Mouse (Mus musculus) retina, embryonic 14.5 days (tissue): ENCODE data around the gene Pgpep1.

Source experiments
- DNase-seq: peaks from one replicate; pipeline ENCODE4 v3.0.0-alpha.2; 2015; ENCODE audit warnings: low spot score

Gene Pgpep1

GRCm38 (mm10) chr8:70660273-70660725 lies at the start of gene Pgpep1:
TSS of gene Pgpep1 (minus strand) at chr8:70660388.
- peak; percentile 57 for DNase-seq

GRCm38 (mm10) chr8:70709794-70710193 lies 49.6 kb upstream of the Pgpep1 start:
- no peak for DNase-seq

GRCm38 (mm10) chr8:70708281-70708680 lies 48.1 kb upstream of the Pgpep1 start:
- no peak for DNase-seq

- no peak for DNase-seq
These were observed 43.1 kb upstream of the Pgpep1 start, which contains the start of gene Iqcn for GRCm38 (mm10) chr8:70703287-70703686. TSS of gene Iqcn (plus strand) at chr8:70703457.

- DNase-seq: no peak
These were observed 42.6 kb upstream of the Pgpep1 start for GRCm38 (mm10) chr8:70702842-70703182.

- no peak for DNase-seq
These were observed 42.0 kb upstream of the Pgpep1 start for GRCm38 (mm10) chr8:70701982-70702841.

- DNase-seq: peak; percentile 45
These were observed 41.1 kb upstream of the Pgpep1 start for GRCm38 (mm10) chr8:70701048-70701981.

- DNase-seq: peak; percentile 90
These were observed 40.4 kb upstream of the Pgpep1 start for GRCm38 (mm10) chr8:70700555-70700922.

- peak; percentile 80 for DNase-seq
These were observed 39.8 kb upstream of the Pgpep1 start for GRCm38 (mm10) chr8:70699834-70700554.

- DNase-seq: no peak
These were observed 39.1 kb upstream of the Pgpep1 start for GRCm38 (mm10) chr8:70699116-70699833.

GRCm38 (mm10) chr8:70698310-70699109 lies 38.3 kb upstream of the Pgpep1 start, which contains the start of gene Jund:
TSS of gene Jund (plus strand) at chr8:70698949.
- DNase-seq: peak; percentile 99

- DNase-seq: no peak
These were observed 37.4 kb upstream of the Pgpep1 start for GRCm38 (mm10) chr8:70697366-70698250.

- no peak for DNase-seq
These were observed 36.8 kb upstream of the Pgpep1 start for GRCm38 (mm10) chr8:70696946-70697345.

GRCm38 (mm10) chr8:70696019-70696885 lies 36.1 kb upstream of the Pgpep1 start:
- DNase-seq: peak; percentile 74

GRCm38 (mm10) chr8:70695318-70696018 lies 35.3 kb upstream of the Pgpep1 start:
- DNase-seq: no peak

GRCm38 (mm10) chr8:70693636-70694035 lies 33.4 kb upstream of the Pgpep1 start:
- no peak for DNase-seq

- peak; percentile 79 for DNase-seq
These were observed 31.6 kb upstream of the Pgpep1 start for GRCm38 (mm10) chr8:70691727-70692231.

GRCm38 (mm10) chr8:70691230-70691629 lies 31.0 kb upstream of the Pgpep1 start:
- no peak for DNase-seq
